8 mouse cellular contexts compared by ENCODE assay signal in the genomic region with DNA sequence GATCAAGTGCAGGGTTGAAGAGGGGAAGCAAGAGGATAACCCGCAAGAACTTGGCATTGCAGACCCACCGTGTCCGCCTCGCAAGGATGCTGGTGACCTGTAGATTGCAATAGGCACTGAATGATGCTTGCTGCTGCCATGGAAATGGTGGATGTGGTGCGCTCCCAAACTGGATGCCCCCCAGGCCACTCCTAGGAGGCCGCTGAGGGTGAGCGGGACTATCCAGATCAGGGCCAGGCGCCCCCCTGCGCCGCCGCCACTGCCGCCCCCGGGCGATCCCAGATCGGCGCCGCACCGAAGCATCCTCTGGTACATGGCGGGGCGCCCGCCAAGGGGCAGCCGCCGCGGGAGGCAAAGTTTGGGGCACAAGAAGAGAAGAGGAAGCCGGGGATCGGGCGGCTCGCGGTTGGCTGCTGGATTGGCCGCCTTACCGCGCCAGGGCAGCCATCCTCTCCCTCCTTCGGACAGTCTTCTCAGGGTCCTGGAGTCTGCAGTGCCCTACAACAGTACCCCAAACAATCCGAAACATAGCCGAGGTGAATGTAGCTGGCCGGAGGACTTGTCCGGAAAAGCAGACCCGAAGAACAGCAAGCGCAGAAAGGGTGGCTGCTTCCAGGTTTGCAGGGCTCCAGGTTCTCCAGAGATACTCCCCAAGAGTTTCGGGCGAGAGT.
DNase-seq lines count a peak whose midpoint lies in the region; ATAC-seq lines count a peak whose summit lies in the region.

No protein-coding gene starts in this region.

- peak; percentile 3 for DNase-seq in adrenal gland, postnatal 10 days
- DNase-seq in adrenal gland, adult 8-10 months: no peak
- no peak for DNase-seq in lung, postnatal 10 days
- DNase-seq in forelimb bud, embryonic 11.5 days (ENCODE audit: low read depth, low spot score): peak; percentile 17
- peak; percentile 40 for DNase-seq in liver, embryonic 11.5 days (ENCODE audit: low spot score)
- DNase-seq in right cerebral cortex, adult 18-20 months: peak; percentile 34
- no peak for DNase-seq in thymus, postnatal 25 days

- peak overlapping the region; percentile 58 for H3K4me2 ChIP-seq in lung, embryonic 16.5 days (ENCODE audit: low read depth, low read length)
- peak overlapping the region; percentile 66 for H3K4me2 ChIP-seq in liver, embryonic 11.5 days

- peak overlapping the region; percentile 17; the same call in 1 of the 2 replicates for H3K9ac ChIP-seq in lung, embryonic 16.5 days (ENCODE audit: low read length)
- H3K9ac ChIP-seq in liver, embryonic 11.5 days (ENCODE audit: low read depth, low read length): no peak overlapping the region

- no peak overlapping the region for H3K27ac ChIP-seq in lung, embryonic 16.5 days (ENCODE audit: low read length)
- no peak overlapping the region for H3K27ac ChIP-seq in liver, embryonic 11.5 days (ENCODE audit: low read depth, low read length)

- H3K4me3 ChIP-seq in lung, embryonic 16.5 days (ENCODE audit: low read length): peak overlapping the region; percentile 43
- peak overlapping the region; percentile 37 for H3K4me3 ChIP-seq in liver, embryonic 11.5 days (ENCODE audit: low read depth, low read length)

- no peak for ATAC-seq in lung, embryonic 16.5 days (ENCODE audit: low read depth)
- no peak for ATAC-seq in liver, embryonic 11.5 days (replicated peaks; ENCODE audit: low FRiP score)

- H3K36me3 ChIP-seq in lung, embryonic 16.5 days (ENCODE audit: control insufficient read depth, insufficient read depth, low read length): no peaks in the 10 kb centered on the region
- no peaks in the 10 kb centered on the region for H3K36me3 ChIP-seq in liver, embryonic 11.5 days (ENCODE audit: control insufficient read depth, insufficient read depth, low read length)

- H3K4me1 ChIP-seq in lung, embryonic 16.5 days (replicated peaks; ENCODE audit: control insufficient read depth, insufficient read depth, low read length): peaks cover 6% of the 10 kb centered on the region
- H3K4me1 ChIP-seq in liver, embryonic 11.5 days (replicated peaks; ENCODE audit: control insufficient read depth, insufficient read depth, low read length): no peaks in the 10 kb centered on the region

- under 1% methylated on average over 35 of the region's 41 CpGs for WGBS in lung, embryonic 16.5 days
- WGBS in liver, embryonic 11.5 days: under 1% methylated on average over 40 of the region's 41 CpGs

- H3K9me3 ChIP-seq in lung, embryonic 16.5 days (ENCODE audit: control insufficient read depth, low read length): no peaks in the 10 kb centered on the region
- no peaks in the 10 kb centered on the region for H3K9me3 ChIP-seq in liver, embryonic 11.5 days (ENCODE audit: control insufficient read depth, low read length)

- peaks cover 19% of the 10 kb centered on the region for H3K27me3 ChIP-seq in lung, embryonic 16.5 days (ENCODE audit: control insufficient read depth, insufficient read depth, low read depth, low read length)
- peaks cover 42% of the 10 kb centered on the region for H3K27me3 ChIP-seq in liver, embryonic 11.5 days (replicated peaks; ENCODE audit: control insufficient read depth, insufficient read depth, low read length)

Comparison
In these comparisons a context has a peak if more than half of its experiments do, and no peak if none do; other contexts are left out.
1. DNase-seq: peak in adrenal gland, postnatal 10 days (single experiment), forelimb bud, embryonic 11.5 days (single experiment), liver, embryonic 11.5 days (single experiment) and right cerebral cortex, adult 18-20 months (single experiment); none in adrenal gland, adult 8-10 months (single experiment), lung, postnatal 10 days (single experiment) and thymus, postnatal 25 days (single experiment).